Mouse (Mus musculus): ENCODE results near the gene Fam47e. TPM values are rescaled to one million over a fixed set of nuclear protein-coding genes. Genes with fewer than 3 reads are reported as not detected.

Gene Fam47e
- total RNA-seq, 2 experiments from 2014 or later: 0.30 TPM; not detected in 1

DNA sequence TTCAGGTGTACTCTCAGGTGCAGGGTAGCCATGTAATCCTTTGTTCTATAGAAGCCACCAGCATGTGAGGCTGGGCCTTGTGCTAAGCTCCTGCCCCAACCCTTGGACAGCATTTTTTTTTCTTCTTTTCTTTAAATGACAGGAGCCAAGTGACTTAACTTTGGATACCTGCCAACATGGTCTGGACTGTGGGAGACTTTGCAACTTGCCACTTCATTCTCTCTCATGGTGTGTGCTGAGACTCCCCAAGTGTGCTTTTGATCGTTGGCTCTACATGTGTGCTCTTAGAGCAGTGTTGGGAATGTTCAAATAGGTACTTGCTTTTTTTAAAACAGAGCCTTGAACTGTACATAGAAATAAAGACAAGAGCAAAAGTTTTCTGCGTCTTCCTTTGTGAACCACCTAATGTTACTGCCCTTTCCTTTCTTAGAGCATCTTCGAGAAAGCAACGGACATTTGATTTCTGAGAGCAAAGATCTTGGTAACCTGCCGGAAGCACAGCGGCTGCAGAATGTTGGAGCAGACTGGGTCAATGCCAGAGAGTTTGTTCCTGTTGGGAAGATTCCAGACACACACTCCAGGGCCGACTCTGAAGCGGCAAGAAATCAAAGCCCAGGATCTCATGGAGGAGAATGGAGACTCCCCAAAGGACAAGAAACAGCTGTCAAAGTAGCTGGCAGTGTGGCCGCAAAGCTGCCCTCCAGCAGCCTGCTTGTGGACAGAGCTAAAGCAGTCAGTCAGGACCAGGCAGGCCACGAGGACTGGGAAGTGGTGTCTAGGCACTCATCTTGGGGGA lies 49.8 kb downstream of the Fam47e start:
- no peak for DNase-seq

DNA sequence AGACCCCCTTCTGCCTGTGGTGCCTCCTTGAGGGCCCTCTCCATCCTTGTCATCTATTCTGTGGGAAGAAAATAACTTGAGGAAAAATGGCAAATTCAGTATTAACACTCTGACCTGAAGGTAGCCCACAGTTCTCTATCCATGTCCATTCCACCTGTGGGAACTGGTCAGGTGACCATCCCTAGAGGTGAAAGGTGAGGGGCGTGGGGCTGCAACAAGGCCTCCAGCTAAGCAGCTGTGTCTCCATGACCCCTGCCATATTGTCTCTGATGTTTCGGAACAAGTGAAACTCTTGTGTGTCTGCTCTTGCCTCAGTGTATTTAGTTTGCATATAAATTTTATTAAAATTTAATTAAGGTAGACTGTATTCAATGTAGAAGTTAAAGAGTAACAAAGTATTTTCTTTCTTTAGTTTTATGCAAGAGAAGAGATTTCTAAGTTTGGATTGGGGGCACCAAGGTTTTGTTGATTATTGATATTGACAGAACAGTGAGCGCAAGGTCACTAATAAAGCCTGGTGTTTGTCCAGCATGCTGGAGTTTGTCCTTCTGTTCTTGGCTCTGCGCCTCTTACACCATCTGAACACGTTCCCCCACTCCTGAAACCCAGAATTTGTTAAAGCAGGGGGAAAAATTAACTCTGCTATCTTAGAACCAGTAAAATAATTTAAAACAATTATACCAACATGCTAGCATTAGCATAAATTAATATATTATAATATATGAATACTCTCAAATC lies 52.8 kb downstream of the Fam47e start:
- no peak for DNase-seq

DNA sequence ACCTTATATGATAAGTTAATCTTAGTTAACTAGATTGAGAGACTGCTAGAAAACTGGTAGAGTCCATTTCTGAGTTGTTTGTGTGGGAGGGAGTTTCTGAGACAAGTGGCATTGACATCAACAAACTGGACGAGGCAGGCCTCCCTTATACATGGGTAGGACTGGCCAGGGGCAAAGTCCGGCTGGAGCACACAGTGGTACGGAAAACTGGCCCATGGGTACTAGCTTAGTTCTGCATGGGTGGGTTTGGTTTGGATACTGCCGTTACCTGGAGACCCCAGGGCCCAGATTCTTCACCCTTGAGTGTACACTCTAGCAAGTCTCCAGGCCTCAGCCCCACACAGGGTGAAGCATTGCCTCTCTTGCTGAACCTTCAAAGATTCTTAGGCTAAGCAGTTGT lies 57.9 kb downstream of the Fam47e start:
- no peak for DNase-seq

DNA sequence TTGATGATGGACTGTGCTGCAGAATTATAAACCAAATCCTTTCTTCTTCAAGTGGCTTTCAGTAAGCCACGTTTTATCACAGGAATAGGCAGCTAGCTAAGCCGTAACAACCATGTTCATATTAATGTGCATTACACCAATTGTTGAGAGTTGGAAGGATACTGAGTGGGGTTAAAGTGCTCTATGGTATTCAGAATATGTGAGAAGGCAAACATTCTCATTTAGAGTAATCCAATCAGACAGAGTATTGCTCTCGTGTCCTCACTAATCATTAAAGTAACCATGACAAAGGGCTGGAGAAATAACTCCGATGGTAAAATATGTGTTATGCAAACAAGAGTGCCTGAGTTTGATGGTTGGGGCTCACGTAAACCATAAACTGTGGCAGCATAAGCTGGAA lies 67.0 kb downstream of the Fam47e start:
- no peak for DNase-seq

DNA sequence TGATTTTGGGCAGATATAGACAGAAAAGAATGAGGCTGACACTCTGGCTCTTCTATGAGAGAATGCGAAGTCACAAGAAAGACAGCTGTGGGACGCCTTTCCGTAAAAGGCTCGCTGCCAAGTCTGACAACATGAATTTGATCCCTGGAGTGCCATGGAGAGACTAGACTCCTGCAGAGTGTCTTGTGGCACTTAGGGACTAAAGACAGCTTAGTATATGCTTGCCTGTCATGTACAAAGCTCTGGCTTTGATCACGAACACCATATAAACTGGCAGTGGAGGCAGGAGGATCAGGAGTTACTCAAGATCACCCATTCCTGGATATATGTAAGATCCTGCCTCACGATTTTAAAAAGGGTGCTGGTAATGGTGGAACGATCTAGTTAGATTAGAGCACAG lies 73.0 kb downstream of the Fam47e start:
- no peak for DNase-seq

GRCm38 (mm10) chr5:92633526-92633925 lies 78.7 kb downstream of the Fam47e start:
- DNase-seq: no peak

DNA sequence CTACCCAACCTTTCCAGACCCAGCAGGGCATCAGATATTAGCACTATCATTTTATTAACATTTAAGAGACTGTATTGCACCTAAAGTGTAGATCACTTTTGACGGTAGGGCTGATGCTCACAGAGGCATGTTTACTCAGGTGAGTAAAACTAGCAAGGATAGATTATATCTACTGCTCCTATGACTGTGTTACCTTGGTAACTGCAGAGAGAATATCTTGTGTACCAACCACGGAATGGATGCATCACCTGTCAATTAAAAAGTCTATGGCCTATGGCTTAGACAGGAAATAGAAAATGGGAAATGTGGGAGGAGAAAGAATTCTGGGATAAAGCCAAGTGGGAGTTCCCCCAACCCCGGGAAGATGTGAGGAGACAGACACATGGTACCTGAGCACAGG lies 80.0 kb downstream of the Fam47e start:
- DNase-seq: no peak

DNA sequence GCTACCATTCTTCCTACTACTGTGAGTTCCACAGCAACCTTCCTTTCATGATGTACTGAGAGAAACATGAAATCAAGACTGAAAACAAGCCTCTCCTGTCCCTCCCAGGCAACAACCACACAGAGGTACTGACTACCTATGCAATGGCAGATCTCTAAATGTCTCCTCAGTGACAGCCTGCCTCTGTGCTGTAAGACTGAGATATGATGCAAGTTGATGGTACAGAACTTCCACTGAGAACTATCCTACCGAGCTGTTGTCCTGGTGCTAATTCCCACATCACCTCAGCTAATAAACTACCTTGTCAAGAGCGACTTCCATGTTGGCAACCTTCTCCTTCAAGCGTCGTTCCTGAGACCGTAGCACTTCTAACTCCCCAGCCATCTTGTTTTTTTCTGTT lies 81.0 kb downstream of the Fam47e start:
- DNase-seq: no peak

GRCm38 (mm10) chr5:92640861-92641260 lies 86.0 kb downstream of the Fam47e start:
- no peak for DNase-seq

Other genes starting within 250 kb of the Fam47e start
- gene Sdad1, start 244.6 kb upstream of the Fam47e start, total RNA-seq (2021): 10 to 100 TPM; 21.9 to 22.2 TPM
- not detected for gene Cxcl9, start 227.0 kb upstream of the Fam47e start, total RNA-seq (2021)
- gene Art3, start 223.2 kb upstream of the Fam47e start, total RNA-seq (2021): 1 to 10 TPM; 2.2 to 3.1 TPM
- gene Cxcl10, start 206.2 kb upstream of the Fam47e start, total RNA-seq (2021): not detected
- 10 to 100 TPM; 31.3 to 34.4 TPM for gene Nup54, start 119.8 kb upstream of the Fam47e start, total RNA-seq (2021)
- 10 to 100 TPM; 88.8 to 90.7 TPM for gene Scarb2, start 48.2 kb upstream of the Fam47e start, total RNA-seq (2021)
- gene Stbd1, start 48.0 kb downstream of the Fam47e start, total RNA-seq (2021): 1 to 10 TPM; 3.2 to 3.5 TPM
- gene Ccdc158, start 120.2 kb downstream of the Fam47e start, total RNA-seq (2021): 1 to 10 TPM in 1 of 2 experiments, under 1 TPM in 1; 0.30 to 1.4 TPM
- 1 to 10 TPM; 2.1 to 2.5 TPM for gene Shroom3, start 128.4 kb downstream of the Fam47e start, total RNA-seq (2021)

Measured in layer of hippocampus, postnatal 36 days (tissue).